Mouse (Mus musculus) heart, adult 11 months (tissue): ENCODE data around the gene Zfp638.
"Not testable (repeated sequence)": the region's sequence is repeated elsewhere in the genome, so short reads cannot be mapped to it uniquely, and the experiment has no call there.

Experiments
- DNase-seq: peaks from one replicate; pipeline ENCODE4 v3.0.0; 2022

Gene Zfp638

DNA sequence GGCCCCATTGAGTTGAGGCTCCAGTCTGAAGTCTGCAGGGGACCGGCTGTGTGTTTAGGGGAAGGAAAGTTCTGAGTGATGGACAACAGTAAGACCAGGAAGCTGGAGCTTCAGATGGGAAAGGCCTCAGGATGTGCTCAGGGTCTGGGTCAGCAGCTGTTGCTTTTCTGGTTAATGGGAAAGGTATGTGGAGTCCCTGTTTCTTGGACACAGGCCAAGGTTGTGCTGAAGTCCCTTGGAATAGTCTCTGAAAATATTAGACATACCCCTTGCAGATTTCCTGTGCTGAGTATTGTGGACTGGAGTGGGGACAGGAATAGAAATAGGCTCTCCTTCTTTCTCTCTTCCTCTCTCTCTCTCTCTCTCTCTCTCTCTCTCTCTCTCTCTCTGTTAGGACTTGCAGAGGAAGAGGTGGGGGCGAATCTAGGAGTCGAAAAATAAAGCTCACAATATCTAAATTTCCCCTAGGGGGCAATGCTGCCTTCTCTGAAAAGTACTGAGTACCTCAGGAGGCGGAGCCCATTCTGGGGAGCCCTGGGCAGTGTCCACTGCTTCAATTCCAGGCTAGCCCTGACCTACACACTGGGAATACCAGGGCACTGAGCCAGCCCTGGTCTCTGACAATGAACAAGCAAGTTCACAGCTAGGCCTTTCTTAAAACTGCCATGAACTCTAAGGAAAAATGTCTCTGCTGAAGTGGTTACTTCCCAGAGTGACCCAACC is 148.2 kb downstream of the Zfp638 start:
- peak; percentile 94 for DNase-seq

DNA sequence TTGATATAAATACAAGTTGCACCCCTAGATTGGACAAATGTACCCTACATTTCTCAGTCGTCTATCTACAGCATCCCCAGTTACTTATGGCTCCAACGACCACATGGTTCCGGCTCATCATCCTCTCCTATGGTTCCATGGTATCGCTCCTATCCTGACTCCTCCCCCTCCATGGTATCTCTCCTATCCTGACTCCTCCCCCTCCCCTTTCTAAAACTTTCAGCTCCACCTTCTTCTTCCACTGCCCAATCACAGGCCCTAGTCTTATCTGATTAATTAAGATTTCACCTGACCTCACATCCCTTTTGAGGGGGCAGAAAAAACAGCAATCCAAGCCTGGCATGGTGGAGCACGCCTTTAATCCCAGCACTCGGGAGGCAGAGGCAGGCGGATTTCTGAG is 149.9 kb downstream of the Zfp638 start:
- no peak for DNase-seq

DNA sequence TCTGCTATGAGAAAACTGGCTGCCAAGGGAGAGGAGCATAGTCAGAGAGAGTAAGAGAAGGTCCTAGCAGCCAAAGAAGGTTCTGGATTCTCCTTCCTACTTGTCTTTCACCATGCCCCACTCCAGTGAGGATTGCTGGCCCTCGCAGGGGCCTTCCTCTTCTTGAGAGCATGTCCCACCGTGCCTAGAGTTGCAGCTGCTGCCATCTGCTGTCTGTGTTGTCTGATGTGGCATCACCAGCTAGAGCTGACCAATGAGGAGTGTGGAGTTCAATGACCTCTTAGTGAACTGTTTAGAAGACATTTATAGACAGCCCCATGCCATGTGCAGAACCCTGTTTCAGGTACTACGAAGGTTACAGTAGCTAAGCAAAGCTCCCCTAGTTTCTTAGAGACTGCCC is 150.5 kb downstream of the Zfp638 start:
- DNase-seq, result no peak

DNA sequence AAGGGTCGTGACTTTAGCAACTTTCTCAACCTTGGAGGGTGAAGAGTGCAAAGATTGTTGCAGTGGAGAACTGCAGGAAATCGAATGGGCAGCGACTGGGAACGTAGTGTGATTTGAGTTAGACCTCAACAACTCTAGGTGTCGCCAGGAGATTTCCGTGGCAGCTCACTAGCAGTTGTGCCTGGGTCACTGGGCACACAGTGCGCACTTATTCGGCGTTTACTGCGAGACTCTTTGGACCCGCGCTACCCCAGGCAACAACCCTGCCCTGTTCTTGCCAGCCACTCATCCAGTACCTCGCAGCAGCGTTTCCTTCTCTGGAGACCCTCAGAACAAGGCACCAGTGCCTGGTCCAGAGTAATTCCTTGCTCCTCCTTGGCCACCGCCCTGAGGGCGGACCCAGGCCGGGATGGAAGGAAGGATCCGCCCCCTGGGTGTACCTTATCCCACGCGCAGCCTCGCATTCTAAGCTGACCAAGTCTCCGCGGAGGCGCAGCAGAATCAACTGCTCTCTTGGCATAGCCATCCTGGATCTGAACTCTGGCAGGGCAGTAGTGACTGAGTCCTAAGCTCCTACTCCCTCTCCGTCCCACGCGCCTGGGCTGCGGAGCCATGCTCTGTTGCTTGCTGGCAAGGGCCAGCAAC is 152.1 kb downstream of the Zfp638 start:
- DNase-seq, result peak; percentile 98

DNA sequence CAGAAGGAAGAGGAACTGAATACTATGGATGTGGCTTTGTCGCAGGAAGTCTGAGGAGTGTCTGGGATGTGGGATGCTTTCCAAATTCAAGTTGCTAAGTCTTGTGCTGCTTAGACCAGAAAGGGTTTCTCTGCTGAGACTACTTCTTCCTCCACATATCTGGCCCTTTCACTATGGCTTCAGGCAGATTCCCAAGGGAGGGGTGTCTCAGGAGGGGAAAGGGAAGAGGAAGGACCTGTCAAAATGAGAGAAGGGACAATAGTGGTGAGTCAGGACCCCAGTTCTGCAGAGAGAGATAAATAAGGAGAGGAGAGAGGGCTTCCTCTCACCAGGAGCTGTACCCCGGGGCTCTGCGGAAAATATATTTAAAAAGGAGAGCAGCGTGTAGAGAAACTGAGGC is 153.1 kb downstream of the Zfp638 start:
- DNase-seq, result peak; percentile 95

DNA sequence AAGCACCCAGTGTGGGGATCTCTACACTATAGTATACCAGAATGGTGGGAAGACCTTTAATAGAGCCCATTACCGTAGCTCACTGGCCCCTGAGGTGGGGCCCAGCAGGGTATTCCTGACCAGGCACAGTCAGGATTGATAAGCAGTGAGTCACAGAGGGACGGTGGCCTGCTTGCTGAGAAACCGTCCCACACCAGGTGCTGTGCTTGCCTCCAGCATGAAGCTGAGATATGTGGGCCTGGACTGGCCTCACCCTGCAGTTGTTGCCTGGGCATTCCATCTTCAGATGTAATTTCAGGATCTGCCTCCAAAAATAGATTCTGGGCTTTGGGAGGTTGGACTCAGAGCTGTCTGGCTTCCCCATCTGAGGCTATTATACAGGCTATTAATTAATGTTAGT is 155.1 kb downstream of the Zfp638 start:
- DNase-seq, result peak; percentile 92

DNA sequence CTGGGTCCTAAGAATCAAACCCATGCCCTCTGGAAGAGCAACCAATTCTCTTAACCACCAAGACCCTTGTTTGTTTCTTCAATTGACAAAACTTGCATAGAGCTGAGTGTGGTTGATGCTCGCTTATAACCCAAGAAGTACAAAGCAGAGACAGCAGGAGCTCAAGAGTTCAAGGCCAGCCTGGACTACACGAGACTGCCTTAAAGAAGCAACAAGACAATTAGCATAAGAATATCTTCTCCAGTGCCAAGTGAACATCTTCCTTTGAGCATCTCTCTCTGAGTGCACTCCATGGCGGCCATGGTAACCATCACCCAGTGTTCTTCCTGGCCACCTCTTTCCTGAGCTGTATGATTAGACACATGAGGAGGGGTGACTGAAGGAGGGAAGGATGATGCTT is 158.7 kb downstream of the Zfp638 start:
- DNase-seq, result peak; percentile 34

DNA sequence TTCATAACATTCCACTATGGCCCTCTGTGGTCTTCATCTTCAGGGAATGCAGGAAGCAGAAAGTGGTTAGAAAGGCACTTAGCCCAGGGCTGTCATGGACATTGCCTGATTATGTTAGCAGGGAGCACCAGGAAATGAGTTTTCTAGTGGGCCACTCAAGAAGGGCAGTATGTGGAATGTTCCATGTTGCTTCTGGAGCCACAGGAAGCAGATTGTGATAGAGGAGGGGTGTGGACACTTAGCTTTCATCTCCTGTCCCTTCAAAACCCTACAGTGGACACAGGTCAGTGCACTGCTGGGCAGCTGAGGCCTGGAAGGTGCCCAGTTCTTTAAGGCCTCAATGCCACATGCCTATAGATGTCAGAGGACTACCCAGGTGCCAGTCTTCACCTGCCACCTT is 161.9 kb downstream of the Zfp638 start:
- peak; percentile 92 for DNase-seq

DNA sequence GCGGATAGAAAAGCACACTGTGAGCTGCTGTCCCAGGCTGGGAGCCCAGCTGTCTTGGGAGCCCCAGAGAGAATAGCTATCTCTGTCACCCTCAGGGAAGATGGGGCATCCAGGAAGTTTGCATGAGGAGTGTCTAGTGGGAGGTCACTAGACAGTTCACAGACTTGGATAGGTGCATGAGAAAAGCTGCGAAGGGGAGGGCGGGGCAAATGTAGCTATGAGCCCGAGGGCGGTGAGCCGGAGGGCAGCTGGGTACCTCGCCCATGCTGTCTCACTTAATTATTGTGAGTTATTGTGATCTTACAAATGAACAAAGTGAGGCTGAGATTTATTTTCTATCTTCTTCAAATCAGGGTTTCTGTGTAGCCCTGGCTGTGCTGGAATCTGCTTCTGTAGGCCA is 162.9 kb downstream of the Zfp638 start:
- peak; percentile 81 for DNase-seq

DNA sequence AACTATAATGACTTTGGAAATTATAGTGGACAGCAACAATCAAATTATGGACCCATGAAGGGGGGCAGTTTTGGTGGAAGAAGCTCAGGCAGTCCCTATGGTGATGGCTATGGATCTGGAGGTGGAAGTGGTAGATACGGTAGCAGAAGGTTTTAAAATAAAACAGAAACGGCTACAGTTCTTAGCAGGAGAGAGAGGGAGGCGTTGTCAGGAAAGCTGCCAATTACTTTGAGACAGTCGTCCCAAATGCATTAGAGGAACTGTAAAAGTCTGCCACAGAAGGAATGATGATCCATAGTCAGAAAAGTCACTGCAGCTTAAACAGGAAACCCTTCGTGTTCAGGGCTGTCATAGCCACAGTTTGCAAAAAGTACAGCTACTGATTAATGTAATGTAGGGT is 165.6 kb downstream of the Zfp638 start:
- DNase-seq, result not testable (repeated sequence)
